Mouse (Mus musculus) spleen, adult 2 months (tissue): ENCODE measurements around the gene BC051019.
A peak's percentile ranks its signal among the peaks of the same experiment; 100 is the strongest.

Experiments used
- CTCF ChIP-seq: fragments of 200-500 bp; IDR thresholded peaks from 2 replicates; pipeline ENCODE4 v1.5.1; 2011; ENCODE audit warnings: mild to moderate bottlenecking, inconsistent platforms; ENCODE audit not compliant: insufficient read depth, insufficient read length, insufficient replicate concordance; ENCODE audit errors: extremely low read depth
- POLR2A ChIP-seq: fragments of 200-500 bp; IDR thresholded peaks from 2 replicates; pipeline ENCODE4 v1.6.1; 2011; ENCODE audit warnings: low read depth, low read length, inconsistent platforms

DNA sequence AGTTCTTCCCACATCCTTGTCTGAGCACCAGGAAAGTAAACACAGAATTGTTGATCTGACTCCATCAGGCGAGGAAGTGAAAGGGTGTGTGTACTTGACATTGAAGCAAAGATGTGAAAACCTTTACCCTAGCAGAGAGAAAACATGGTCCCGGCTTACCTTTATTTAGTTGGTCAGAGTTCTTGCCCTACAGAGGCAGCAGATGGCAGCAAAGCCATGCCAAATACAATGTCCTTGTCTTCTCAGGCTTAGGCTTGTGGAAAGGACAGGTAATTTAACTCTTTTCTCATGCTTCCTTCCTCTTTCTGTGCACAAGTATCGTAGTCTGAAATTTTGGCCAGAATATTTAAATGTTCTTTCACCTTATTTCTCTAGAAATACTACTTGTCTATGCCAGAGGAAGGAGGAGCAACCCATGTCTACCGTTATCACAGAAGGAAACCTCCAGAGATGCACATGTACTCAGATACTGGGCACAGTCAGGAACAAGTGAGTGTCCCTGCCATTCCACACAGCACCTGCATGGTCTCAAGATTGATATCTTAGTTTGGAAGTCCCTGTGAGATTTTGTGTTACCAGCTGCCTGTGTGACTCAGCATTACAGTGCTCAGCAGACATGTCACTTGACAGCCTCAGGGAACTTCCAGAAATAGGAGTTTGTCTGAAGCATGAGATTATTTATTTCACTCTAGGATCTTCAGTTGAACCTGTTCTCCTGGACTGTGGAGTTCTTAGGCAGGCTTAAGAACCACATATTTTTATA is 16.4 kb downstream of the BC051019 start:
- TF ChIP-seq POLR2A (no peak), CTCF (peak; percentile 49; the same call in 1 of the 2 replicates)
